Mouse (Mus musculus) macrophage (primary cell): ENCODE data around the gene Rtp4. TPM values are rescaled to one million over a fixed set of nuclear protein-coding genes. Genes with fewer than 3 reads are reported as not detected.

Source experiments
- H3K27ac ChIP-seq: fragments of 350-480 bp; formaldehyde crosslinking; 2 replicates; pipeline ENCODE4 v1.9.0; 2021
- H3K36me3 ChIP-seq: fragments of 350-480 bp; formaldehyde crosslinking; 2 replicates; pipeline ENCODE4 v1.9.0; 2021; ENCODE audit errors: inconsistent target
- H3K4me3 ChIP-seq: fragments of 350-480 bp; formaldehyde crosslinking; 2 replicates; pipeline ENCODE4 v1.9.0; 2021; ENCODE audit errors: inconsistent target
- H3K79me2 ChIP-seq: fragments of 350-480 bp; formaldehyde crosslinking; 2 replicates; pipeline ENCODE4 v1.9.0; 2021; ENCODE audit errors: inconsistent target
- WGBS: methylation state at CpG from one replicate; pipeline ENCODE4 v1.1.7; 2026; ENCODE audit warnings: inconsistent platforms; ENCODE audit not compliant: missing documents; 5-methylcytosine and 5-hydroxymethylcytosine counted together
- polyA plus RNA-seq: library from polyadenylated mRNA; stranded (reverse); fragments of 250-400 nt; gene quantifications from 3 replicates; pipeline ENCODE4 v1.2.4, GENCODE M21; 2018; ENCODE audit warnings: inconsistent platforms

The Rtp4 gene
- polyA plus RNA-seq, 1 experiment from 2014 or later, result 342 TPM

DNA sequence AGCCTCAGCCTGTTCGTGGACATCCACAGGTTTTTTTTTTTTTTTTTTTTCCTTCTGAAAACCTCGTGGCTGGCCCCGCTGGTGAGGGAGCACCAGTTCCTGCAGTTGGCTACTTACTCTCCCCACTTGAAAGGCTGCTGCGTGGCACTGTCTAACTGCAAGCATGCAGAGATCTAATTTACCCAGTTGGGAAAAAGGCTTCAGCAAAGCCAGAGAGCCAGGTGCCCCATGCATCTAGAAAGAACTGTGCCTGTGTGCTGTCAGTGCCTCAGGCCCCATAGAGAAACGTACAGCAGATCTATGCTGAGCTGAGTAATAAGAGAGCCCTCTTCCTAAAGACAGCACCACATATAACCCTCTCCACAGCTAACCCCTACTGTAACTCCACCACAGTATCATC lies 1.0 kb downstream of the Rtp4 start:
- H3K4me3 ChIP-seq, result no peak overlapping the region
- no peak overlapping the region for H3K27ac ChIP-seq
- H3K79me2 ChIP-seq, result no peaks in the 10 kb centered on the region
- WGBS, result 58% methylated on average over 5 of the region's 5 CpGs
- H3K36me3 ChIP-seq, result no peaks in the 10 kb centered on the region

DNA sequence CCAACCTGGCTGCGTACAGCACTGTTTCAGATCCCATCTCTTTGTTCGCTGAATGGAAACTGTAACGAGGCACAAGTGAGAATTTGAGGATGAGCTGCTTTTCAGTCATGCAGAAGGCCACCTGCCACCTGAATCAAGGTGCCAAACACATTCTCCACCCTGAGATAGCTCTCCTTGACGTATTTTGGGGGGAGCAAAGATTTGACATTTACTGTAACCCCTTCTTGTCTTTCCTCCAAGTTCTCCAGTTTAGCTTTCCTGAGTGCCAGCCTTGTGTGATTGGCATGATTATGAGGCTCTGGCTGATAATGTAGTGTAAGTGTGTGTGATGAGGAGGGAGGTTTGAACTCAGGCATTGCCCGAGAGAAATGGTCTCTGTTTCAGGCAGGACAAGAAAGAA lies 2.0 kb downstream of the Rtp4 start:
- 87% methylated on average over 5 of the region's 5 CpGs for WGBS
- H3K27ac ChIP-seq, result no peak overlapping the region
- H3K36me3 ChIP-seq, result no peaks in the 10 kb centered on the region
- H3K79me2 ChIP-seq, result no peaks in the 10 kb centered on the region
- no peak overlapping the region for H3K4me3 ChIP-seq

DNA sequence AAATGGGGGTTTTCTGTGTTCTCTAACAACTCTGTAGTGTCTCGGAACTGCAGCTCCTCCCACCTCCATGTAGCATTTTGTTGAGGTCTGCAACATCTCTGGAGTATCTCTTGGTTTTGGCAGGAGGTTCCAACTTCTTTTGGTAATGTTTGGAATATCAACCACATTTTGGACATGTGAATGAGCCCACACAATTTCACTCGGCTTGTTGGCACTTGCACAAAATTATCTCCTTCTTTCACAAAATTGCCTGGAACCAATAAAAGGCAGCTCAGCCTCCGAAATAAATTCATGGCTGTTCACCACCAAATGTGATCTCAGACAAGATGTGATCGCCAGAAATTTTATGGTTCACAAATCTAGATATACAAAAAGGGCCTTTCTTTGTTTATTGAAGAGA lies 9.1 kb downstream of the Rtp4 start:
- 91% methylated on average over 4 of the region's 4 CpGs for WGBS
- Histone ChIP-seq H3K4me3 (no peak overlapping the region), H3K27ac (no peak overlapping the region), H3K79me2 (no peaks in the 10 kb centered on the region), H3K36me3 (no peaks in the 10 kb centered on the region)

DNA sequence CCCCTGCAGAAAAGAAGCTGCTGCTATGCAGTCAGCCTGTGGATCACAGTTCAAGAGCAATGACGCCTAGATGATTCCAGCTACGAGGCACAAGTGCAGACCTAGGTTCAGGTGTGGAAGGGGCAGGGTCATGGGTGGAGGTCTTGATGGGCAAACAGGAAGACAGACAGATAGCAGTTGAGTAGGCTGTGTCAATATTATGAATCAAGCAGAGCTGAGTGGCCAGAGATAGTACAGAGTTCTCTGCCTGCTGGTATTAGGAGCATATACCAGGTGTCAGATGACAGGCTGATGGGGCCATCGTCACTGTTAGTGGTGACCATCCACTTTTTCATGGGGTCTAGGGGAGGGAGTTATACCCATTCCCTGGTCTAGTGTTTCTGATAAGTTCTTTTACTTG lies 13.6 kb downstream of the Rtp4 start:
- 87% methylated on average over 3 of the region's 3 CpGs for WGBS
- Histone ChIP-seq H3K36me3 (no peaks in the 10 kb centered on the region), H3K79me2 (no peaks in the 10 kb centered on the region)

DNA sequence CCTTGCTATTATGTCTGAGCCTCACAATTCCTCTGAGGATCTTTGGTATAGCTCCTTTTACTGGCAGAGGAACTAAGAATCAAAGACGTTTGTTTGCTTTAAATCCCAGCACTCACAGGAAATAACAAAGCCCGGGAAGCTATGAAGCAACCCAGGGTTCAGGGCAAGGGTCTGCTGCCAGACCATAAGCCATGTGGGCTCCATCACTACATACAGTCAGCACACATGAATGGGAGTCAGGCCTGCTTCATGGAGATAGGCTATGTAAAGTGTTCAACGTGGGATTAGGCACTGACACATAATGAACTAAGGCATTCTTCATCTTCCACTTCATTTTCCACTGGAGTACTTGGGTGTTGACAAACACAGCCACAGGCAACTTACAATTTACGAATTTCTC lies 21.0 kb downstream of the Rtp4 start:
- WGBS, result 50% methylated on average over 4 of the region's 4 CpGs
- Histone ChIP-seq H3K79me2 (no peaks in the 10 kb centered on the region), H3K36me3 (no peaks in the 10 kb centered on the region), H3K4me3 (no peak overlapping the region), H3K27ac (no peak overlapping the region)

More for the DNA sequence above, 13.6 kb downstream of the Rtp4 start:
- no peak overlapping the region for H3K27ac ChIP-seq
- no peak overlapping the region for H3K4me3 ChIP-seq

DNA sequence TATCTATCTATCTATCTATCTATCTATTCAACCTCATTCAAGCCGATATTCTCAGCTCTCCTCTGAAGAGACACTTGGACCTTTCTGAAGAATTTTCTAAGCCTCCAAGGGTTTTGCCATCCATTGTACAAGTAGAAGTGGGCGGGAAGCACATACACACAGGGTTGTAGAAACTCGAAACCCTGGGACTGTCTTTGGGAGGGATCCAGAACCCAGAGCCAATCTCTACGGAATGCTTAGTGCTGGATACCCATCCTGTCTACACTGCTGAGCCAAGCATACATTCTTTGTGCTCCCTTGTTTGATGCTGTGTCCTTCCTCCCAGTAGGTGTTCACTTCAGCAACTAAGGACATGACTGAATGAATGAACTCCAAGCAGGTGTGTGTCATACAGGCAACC lies 22.8 kb downstream of the Rtp4 start:
- H3K36me3 ChIP-seq, result no peaks in the 10 kb centered on the region
- no peak overlapping the region for H3K4me3 ChIP-seq
- WGBS, result 87% methylated on average over 4 of the region's 4 CpGs
- H3K79me2 ChIP-seq, result no peaks in the 10 kb centered on the region
- H3K27ac ChIP-seq, result no peak overlapping the region

DNA sequence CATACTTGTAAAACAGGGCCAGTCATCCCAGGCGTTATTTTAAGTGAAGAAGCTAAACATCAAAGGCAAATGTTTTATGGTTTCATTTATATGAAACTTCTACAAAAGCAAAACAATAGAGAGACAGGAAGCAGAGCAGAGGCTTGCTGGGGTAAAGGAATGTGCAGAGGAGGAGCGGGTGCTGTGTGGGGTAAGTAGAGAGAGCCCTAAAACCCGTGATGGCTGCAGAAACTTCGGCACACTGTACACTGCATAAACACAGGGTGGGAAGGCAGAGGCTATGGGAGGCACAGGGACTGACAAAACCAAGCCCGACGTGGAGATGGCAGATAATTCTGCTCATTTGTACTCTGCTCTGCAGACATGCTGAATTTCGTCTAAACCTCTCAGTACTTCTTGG lies 24.3 kb downstream of the Rtp4 start:
- WGBS, result 55% methylated on average over 7 of the region's 7 CpGs
- Histone ChIP-seq H3K36me3 (no peaks in the 10 kb centered on the region), H3K4me3 (no peak overlapping the region), H3K27ac (no peak overlapping the region), H3K79me2 (no peaks in the 10 kb centered on the region)

DNA sequence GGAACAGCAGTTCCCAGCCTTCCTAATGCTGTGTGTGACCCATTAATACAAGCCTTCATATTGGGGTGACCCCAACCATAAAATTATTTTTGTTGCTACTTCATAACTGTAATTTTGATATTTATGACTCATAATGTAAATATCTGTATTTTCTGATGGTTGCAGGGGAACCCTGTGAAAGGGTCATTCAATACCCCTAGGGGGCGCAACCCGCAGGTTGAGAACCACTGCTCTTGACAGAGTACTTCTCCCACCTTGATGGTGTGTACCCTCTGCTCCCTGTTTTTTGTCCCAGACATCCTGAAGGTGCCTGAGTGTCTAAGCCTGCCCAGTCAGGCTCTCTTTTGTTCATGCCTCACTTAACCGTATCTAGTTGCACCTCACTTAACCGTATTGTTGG lies 27.7 kb downstream of the Rtp4 start:
- H3K36me3 ChIP-seq, result no peaks in the 10 kb centered on the region
- 91% methylated on average over 4 of the region's 4 CpGs for WGBS

DNA sequence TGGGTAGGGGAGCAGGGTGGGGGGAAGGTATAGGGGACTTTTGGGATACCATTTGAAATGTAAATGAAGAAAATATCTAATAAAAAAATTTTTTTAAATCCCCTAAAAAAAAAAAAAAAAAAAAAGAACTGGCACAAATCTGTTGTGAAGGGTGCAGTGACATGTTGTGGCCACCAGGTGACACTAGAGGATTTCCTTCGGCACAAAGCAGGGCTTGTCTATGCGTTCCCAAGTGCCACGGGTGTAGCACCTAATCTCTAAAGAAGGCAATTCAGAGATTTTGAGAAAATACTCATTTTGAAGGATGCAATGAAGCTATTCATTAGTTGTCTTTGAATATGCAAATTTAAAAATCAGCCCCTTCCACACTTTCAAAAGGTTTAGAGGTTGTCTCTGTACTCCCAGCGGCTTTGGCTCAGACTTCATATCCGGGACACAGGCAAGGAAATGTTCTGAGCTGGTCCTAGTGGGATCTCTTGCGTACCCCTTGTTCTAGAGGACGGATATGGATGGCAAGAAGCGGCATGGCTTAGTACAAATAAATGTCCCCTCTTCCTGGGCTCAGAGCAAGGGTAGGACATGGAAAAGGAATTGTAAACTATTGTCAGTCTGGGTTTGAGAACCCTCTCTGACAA lies 30.4 kb downstream of the Rtp4 start:
- no peak overlapping the region for H3K27ac ChIP-seq
- no peaks in the 10 kb centered on the region for H3K36me3 ChIP-seq
- 54% methylated on average over 8 of the region's 8 CpGs for WGBS
- no peaks in the 10 kb centered on the region for H3K79me2 ChIP-seq
- no peak overlapping the region for H3K4me3 ChIP-seq

More for the DNA sequence above, 27.7 kb downstream of the Rtp4 start:
- H3K4me3 ChIP-seq, result no peak overlapping the region
- no peak overlapping the region for H3K27ac ChIP-seq
- H3K79me2 ChIP-seq, result no peaks in the 10 kb centered on the region

DNA sequence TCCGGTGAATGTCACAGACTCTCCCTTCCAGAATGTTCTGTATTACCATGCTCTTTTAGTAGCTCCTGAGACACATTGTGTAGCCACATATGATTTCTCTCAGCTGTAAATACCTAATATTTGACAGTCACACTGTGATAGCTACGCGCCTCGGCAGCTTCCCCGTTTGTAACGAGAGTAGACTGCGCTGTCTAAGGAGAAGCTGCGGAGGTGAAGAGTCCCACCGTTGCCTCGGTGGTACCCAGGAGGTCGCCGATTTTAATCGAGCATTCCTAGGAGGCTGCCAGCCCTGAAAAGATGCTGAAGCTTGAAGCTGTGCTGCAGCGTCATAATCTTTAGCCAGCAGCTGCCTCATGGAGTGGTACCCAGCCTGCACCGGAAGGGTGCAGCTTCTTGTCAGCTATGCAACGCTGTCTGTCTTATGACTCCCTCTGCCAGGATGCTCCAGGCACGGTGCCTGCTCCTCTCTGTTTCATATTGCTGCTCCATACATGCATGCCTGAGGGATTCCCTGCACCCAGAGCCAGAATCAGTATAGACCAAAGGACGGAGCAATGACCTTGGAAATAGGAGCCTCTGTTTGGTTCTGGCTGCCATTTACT lies 31.0 kb downstream of the Rtp4 start:
- H3K36me3 ChIP-seq, result no peaks in the 10 kb centered on the region
- no peak overlapping the region for H3K4me3 ChIP-seq
- H3K27ac ChIP-seq, result no peak overlapping the region
- H3K79me2 ChIP-seq, result no peaks in the 10 kb centered on the region
- 85% methylated on average over 18 of the region's 18 CpGs for WGBS

DNA sequence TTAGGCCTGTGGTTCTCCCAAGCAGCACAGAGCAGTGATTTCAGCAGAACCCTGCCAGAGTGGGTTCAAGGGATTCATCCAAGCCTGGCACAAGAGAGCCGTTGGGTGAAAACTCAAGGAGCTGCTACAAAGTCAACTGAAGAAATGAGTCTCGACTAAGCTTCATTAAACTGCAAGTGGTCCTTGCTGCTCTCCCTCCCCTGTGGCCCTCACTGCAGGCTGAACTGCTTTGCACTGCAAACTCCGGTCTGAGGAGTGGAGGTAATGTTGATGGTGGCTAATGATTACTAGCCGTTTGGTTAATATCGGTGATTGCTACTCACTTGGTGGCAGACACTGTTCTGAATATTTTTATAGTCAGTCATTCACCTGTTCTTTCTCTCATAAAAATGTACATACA lies 34.6 kb downstream of the Rtp4 start:
- Histone ChIP-seq H3K27ac (no peak overlapping the region), H3K36me3 (no peaks in the 10 kb centered on the region), H3K79me2 (no peaks in the 10 kb centered on the region), H3K4me3 (no peak overlapping the region)
- 94% methylated on average over 5 of the region's 5 CpGs for WGBS

DNA sequence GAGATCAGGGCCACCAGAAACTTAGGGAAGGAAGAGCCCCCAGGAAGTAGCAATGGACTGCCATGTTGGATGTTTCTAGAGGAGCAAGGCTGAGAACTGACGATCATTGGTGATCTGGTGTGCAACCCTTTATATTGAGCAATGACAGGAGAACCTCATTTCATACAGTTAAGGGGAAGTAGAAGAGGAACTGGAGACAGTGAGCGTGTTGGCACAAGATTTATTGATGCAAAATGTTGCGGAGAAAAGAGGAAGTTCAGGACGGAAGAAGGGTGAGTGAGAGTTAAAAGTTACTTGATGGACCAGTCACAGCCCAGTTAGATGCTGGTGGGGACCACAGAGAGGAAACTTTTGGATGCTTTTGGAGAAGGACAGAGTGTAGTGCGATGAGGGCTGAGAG lies 37.1 kb downstream of the Rtp4 start:
- no peak overlapping the region for H3K4me3 ChIP-seq
- H3K79me2 ChIP-seq, result no peaks in the 10 kb centered on the region
- no peaks in the 10 kb centered on the region for H3K36me3 ChIP-seq
- peak overlapping the region; percentile 60 for H3K27ac ChIP-seq
- 0% methylated on average over 5 of the region's 5 CpGs for WGBS

DNA sequence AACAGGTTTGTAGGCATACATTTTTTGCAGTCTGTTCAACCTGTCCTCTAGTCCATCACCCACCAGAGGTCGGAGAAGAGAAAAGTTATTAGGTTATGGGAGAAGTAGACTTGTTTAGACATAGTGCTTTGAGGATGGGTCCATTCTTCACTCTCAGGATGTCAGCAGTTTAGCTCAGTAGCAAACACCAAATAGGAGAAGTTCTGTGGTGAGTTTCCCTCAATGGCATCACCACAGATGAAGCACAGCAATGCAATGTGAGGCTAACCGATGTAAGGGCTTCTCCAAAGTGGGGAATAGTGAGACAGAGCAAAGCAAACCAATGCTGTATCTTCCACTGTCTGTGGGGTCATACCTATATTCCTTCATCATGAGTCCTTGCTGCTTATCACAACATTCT lies 37.6 kb downstream of the Rtp4 start:
- no peak overlapping the region for H3K4me3 ChIP-seq
- no peaks in the 10 kb centered on the region for H3K36me3 ChIP-seq
- 39% methylated on average over 2 of the region's 2 CpGs for WGBS
- H3K27ac ChIP-seq, result peak overlapping the region; percentile 60
- H3K79me2 ChIP-seq, result no peaks in the 10 kb centered on the region

DNA sequence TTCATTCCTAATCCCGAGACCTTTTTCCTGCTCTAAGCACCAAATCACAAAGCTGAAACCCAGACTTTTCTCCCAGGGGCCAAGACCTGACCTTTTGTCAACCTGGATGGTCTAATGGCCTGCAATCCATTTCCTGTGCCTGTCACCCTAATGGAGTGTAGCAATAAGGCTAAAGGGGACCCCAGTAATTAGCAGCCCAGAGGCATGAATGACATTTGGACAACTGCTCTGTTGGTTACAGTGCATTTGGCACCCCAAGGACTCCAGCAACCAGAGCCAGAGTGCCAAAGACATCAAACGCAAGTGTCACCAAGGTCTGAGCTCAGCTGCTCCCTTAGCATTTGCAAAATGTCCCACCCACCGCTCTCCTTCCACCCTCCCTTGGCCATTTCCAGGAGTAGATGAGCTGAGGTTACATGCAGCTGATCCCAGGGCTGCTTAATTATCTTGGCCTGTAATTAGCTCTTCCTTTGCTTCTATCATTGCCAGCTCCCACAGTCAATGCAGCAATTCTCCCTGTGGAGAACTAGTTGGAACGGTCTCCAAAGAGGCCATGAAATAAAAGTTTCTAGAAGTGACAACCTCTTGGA lies 48.4 kb downstream of the Rtp4 start:
- Histone ChIP-seq H3K79me2 (no peaks in the 10 kb centered on the region), H3K4me3 (no peak overlapping the region), H3K27ac (no peak overlapping the region), H3K36me3 (no peaks in the 10 kb centered on the region)
- WGBS, result 93% methylated on average over 4 of the region's 4 CpGs

DNA sequence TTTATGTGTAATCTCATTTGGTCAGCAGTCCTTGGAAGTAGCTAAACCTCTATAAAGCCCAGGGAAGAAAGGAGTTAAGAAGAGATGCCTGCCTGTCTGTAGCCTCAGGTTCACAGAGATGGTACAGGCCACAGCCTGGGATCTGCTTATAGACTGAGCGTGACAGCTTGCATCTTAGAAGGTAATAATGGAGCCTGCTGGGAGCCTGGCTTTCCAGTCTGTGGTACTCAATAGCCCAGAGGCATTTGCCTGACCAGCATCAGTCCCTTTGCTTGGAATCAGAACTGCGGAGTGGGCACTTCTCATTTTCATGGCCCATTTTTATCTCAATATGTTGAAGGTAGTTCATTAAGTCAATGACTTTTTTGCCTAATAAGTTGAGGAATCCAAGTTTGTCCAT lies 54.5 kb downstream of the Rtp4 start:
- WGBS, result 89% methylated on average over 2 of the region's 2 CpGs
- no peak overlapping the region for H3K27ac ChIP-seq
- H3K36me3 ChIP-seq, result no peaks in the 10 kb centered on the region

More for the DNA sequence above, 54.5 kb downstream of the Rtp4 start:
- no peaks in the 10 kb centered on the region for H3K79me2 ChIP-seq
- H3K4me3 ChIP-seq, result no peak overlapping the region
